Mouse (Mus musculus) layer of hippocampus, adult 2 months (tissue): Measurements from ENCODE around the gene Klrb1c. TPM values are rescaled to one million over a fixed set of nuclear protein-coding genes. Genes with fewer than 3 reads are reported as not detected.

Experiments
- DNase-seq, 2 experiments: peaks; one replicate each; pipeline ENCODE4 v3.0.0; 2022; ENCODE audit warnings: low spot score in 2 of 2
- H3K27ac ChIP-seq: fragments of 200-600 bp; 2 replicates; pipeline ENCODE4 v1.8.1; 2022
- H3K4me3 ChIP-seq: fragments of 200-600 bp; 2 replicates; pipeline ENCODE4 v1.8.1; 2022; ENCODE audit warnings: mild to moderate bottlenecking
- CTCF ChIP-seq: fragments of 200-600 bp; conservative IDR thresholded peaks from 2 replicates; pipeline ENCODE4 v1.8.1; 2022; ENCODE audit warnings: antibody characterized with exemption, mild to moderate bottlenecking, moderate library complexity
- long read RNA-seq, 2 experiments: library from polyadenylated mRNA; stranded (forward); transcript quantifications; one replicate each; pipeline ENCODE4 v2.0.0; 2021; ENCODE audit warnings: borderline mapping rate in 2 of 2
- total RNA-seq, 2 experiments: library from RNA; stranded (reverse); gene quantifications; 2 replicates each; pipeline ENCODE4 v1.2.3; 2021

Klrb1c gene
- not detected for total RNA-seq
- long read RNA-seq, experiment 1 = 0 reads
- long read RNA-seq, experiment 2 = 0 reads

DNA sequence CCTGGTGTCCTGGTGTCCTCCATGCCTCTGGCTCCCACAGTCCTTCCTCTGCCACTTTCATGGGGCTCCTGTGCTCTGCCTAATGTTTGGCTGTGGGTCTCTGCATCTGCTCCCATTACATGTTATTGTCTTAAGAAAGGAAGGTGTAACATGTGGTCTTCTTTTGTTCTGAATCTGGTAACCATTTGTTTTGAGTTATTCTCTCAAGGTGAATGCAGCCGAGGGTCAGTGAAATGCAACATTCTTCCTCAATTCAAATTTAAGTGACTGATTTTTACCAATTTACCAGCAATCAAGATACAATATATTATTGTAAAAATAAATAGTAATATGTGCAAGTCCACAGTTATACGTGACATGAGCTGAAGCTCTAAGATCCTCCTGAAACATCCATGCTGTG lies at the start of gene Klrb1c:
TSS of gene Klrb1c (minus strand) at position 101 of the 400 bp plus-strand sequence.
- no peak within 1 kb of the TSS for H3K4me3 ChIP-seq
- no peak within 1 kb of the TSS for H3K27ac ChIP-seq
- no peak for TF ChIP-seq CTCF
- no peak for DNase-seq

DNA sequence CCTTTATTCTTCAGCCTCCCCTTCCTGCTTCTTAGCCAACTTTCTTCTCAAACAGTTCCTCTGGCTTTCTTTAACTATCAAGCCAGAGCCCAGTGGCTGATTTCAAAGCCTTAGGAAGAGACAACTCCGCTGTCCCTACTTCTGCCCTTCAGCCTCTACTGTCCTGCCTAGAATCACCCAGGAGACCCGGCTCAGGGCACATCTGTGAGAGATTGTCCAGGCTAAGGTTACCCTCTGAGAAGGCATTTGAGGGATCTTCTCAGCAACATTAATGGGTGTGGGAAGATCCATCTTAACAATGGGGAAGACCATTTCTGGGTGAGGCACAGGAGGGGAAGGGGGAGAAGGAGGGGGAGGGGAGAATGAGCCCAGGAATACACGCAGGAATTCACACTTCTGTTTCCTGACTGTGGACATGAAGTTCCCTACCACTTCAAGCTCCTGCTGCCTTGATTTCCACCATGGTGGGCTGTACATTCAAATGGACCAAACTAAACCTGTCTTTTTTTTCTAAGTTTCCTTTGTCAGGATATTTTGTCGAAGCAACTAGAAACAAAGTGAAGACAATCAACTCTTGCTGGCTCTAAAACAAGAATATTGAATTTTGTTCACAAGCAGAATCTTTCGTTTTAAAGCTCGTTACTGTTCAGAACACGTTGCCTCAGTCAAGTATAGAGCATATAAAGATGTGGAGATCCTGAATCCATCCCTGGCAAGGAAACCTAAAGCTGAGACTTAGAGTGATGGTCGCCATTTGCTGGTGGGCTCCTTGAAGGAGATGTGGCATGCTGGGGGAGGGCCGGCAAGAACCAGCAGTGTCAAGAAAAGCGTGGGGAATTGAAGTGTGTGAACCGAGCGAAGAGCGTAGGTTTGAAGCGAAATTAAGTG lies 48.7 kb upstream of the Klrb1c start:
- no peak for TF ChIP-seq CTCF
- DNase-seq = no peak
- H3K27ac ChIP-seq = peak overlapping the region; percentile 96
- H3K4me3 ChIP-seq = peak overlapping the region; percentile 76

DNA sequence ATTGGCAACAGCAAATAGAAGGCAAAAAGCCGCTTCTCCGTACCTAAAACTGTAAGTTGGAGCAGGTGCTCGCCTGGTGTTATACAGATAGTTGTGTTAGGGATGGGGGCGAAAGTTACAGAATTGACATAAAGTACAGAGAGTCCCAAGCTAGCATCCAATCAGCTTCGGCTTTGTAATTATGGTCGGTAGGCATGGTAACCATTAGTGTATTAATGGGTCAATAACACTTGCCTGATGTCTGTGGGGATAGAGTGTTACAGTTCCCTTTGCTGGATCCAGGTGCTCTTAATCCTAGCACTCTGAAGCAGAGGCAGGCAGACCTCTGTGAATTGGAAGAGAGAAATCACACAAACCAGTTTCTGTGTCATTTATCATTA lies 47.9 kb upstream of the Klrb1c start:
- Histone ChIP-seq H3K4me3 (peak overlapping the region; percentile 76), H3K27ac (peak overlapping the region; percentile 96; the same call in 1 of the 2 replicates)
- DNase-seq = no peak
- TF ChIP-seq CTCF = no peak

DNA sequence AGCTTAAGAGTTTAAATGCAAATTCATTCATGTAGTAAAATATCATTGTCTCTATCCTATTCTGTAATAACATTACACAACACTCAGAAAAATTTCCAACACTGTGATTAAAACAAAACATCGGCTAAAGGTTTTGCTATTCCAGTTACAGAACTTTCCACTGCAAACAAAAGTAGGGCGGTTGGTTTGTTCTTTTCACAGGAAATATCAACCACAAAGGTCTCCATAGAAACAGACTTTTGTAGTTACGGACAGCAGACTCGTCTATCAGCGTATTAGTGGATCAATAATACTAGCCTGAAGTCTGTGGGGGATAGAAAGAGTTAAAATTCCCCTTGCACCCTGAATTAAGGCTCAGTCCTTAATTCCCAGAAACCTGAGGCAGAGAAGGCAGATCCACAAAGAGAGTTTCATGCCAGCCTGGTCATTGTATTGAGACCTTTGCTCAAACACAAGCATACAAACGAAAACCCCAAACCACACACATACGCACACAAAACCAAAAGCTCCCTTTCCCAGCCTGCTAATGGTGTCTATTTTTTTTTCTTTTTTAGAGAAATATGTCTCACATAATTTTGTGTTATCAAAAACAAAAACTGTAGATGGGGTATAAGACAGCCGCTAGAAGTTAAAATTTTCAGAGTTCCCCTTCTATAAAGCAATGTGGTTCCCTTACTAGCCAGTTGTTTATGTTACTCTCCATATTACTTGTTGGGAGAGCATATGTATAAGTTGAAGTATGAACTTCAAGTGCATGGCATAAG lies 47.4 kb upstream of the Klrb1c start:
- DNase-seq = no peak
- H3K27ac ChIP-seq = no peak overlapping the region
- TF ChIP-seq CTCF = no peak
- no peak overlapping the region for H3K4me3 ChIP-seq

DNA sequence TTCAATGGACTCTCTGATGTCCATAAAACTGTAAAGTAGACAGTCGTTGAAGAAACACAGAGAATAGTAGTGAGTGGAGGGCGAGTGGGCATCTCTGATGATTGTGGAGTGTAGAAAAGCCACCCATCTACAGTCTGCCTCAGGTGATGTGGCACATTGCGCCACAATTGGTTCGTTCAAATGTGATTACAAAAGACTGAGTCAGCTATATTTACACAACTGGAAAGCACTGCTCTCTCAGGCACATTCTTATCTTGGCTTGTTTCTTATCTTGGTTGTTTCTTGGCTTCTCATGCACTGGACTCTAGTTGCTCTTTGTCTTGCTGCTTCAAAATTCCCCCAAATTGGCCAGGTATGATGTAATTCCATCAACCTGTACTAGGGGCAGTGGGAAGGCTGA lies 46.6 kb upstream of the Klrb1c start:
- Histone ChIP-seq H3K4me3 (no peak overlapping the region), H3K27ac (no peak overlapping the region)
- TF ChIP-seq CTCF = no peak
- DNase-seq = no peak

DNA sequence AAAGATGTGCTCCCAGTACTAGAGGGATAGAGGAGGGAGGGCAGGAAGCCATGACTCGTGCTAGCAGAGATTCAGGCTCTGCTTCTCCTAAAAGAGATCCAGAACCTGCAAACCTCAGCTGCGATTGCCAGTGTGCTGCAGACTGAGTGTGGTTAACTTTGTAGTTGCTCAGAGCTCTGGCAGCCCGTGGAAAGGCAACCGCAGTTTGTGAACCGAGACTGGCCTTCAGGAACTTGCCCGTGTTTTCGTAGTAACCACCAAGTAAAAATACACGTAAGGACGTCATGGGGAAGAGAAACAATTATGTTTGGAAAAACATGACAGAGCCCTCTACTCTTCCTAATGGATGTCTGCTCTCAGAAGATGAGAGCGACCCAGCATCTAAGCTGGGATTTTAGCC lies 44.0 kb upstream of the Klrb1c start:
- TF ChIP-seq CTCF = no peak

DNA sequence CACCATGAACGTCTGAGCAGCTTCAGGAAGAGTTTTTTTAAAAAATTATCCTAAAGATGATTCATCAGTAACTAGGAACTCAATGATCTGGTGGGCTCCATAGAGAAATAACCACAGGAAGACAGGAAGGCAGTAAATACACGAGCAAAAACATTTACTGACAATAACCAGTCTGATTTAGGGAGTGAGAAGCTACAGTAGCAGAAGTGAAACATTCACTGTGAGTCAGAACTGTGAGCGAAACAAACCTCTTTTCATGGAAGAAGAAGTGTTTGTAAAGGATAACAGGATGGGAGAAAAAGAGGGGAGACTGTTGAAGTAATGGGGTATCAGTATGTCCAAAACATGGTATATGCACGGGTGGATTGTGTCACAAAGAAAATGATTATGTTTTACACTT lies 40.8 kb upstream of the Klrb1c start:
- no peak for TF ChIP-seq CTCF
- no peak for DNase-seq
- Histone ChIP-seq H3K27ac (no peak overlapping the region), H3K4me3 (no peak overlapping the region)

More for the DNA sequence above, 44.0 kb upstream of the Klrb1c start:
- no peak for DNase-seq
- no peak overlapping the region for H3K27ac ChIP-seq
- no peak overlapping the region for H3K4me3 ChIP-seq

DNA sequence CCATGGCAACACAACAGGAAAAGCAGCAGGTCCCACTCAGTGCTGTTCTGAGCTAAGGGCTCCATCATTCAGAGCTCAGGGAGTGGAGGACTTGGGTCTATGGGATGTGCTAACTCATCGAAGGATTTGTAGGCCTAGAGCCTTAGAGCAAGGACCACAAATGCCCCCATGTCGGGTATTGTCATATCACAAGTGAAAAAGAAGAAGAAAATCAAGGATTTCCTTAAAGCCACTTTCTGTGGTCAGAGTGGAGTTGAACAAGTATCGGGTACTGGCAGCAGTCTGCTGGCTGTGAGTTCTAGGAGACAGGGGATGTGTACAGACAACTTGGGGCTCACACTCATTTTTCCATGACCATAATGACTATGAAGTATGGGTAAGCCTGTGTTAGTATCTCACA lies 37.8 kb upstream of the Klrb1c start:
- TF ChIP-seq CTCF = no peak
- no peak overlapping the region for H3K4me3 ChIP-seq
- DNase-seq = no peak
- H3K27ac ChIP-seq = no peak overlapping the region

DNA sequence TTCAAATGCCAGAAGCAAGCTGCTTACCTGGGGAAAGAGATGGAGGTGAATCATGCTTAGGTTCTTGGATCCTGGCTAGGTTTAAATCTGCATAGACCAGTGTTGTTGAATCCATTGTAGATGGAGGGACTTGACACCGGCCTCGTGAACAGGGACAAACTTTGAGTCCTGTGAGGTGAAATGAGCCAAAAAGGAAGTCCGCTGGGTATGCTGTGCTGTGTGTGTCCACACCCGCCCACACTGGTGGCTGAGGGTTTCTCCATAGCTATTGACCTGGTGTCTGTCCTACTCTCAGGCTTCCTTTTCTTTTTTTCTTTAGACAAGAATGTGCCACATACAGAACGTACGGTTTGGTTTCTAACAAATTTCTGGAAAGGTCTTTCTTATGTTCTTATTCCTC lies 37.1 kb upstream of the Klrb1c start, which contains the start of the genes Gm44511 and Klrb1b:
TSS of gene Gm44511 (minus strand) at position 184 of the 400 bp plus-strand sequence.
TSS of gene Klrb1b (minus strand) at position 200 of the 400 bp plus-strand sequence.
- Histone ChIP-seq H3K27ac (no peak within 1 kb of the TSS), H3K4me3 (no peak within 1 kb of the TSS)
- no peak for DNase-seq
- no peak for TF ChIP-seq CTCF

DNA sequence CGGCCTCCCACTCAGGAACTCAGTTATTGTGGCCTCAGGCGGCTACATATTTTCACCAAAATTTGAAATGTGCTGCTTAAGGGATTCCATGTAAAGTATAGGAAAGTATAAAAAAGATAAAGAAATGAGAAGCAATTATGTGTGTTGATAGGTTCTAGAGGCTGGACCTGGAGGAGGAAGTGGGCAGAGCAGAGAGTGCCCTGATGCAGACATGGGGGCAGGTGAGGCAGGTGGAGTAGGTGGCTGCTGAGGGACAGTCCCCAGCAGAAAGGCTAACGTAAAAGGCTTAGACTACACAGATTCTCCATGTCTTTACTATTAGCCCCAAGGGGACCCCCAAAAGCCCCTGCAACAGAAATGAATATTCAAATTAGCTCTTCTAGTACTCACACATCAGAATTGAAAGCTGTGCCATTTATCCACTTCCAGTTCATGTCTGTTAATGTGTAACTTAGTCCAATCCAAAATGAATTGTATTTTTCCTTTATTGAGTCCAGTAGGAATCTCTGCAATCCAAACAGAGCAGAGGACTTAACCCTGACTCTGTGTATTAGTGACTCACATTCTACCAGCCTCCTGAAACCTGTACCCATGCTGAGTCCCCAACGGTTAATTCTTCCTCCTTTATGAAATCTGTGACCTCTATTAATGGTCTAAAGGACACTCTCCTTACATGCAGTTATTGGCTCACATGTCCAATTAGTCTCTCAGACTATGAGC lies 29.2 kb upstream of the Klrb1c start:
- no peak for TF ChIP-seq CTCF
- H3K27ac ChIP-seq = no peak overlapping the region
- H3K4me3 ChIP-seq = no peak overlapping the region
- DNase-seq = no peak

DNA sequence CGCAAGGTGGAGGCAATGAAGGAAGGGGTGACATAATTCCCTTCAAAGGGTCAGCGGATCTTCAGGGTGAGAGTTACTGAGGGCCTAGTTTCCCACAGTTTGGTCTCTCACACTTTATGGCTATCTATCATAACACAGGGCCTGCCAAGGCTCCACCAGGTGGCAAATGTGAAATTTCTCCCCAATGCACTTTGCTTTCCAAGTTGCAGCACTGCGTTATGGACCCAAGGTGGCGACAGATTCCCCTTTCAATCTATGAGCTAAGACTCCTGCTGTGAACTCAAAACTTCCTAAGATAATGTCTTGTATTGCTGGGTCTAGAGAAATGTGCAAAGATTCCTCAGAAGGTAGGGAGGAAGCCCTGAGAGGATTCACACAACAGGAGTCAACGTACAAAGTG lies 19.5 kb upstream of the Klrb1c start:
- Histone ChIP-seq H3K27ac (no peak overlapping the region), H3K4me3 (no peak overlapping the region)
- peak; percentile 71 for TF ChIP-seq CTCF
- DNase-seq = no peak

DNA sequence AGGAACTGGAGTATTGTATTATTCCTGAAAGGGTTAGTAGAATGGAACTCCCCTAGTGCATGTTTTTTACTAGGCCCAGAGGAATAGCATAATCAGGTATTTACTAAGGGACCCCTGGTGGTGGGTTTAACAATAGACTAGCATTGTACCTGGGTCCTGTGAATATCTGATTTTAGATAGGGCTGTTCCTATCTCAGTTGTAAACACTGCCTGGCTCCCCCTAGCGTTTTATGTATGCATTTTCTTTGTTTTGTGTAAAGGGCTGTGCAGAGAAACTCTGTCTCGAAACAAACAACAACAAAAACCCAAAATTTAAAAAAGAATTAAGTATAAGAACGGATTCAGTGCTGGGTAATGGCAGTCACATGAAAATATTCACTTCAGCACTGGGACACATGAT lies 18.0 kb upstream of the Klrb1c start:
- TF ChIP-seq CTCF = peak; percentile 71
- no peak overlapping the region for H3K4me3 ChIP-seq
- H3K27ac ChIP-seq = no peak overlapping the region
- DNase-seq = no peak
